Mouse (Mus musculus) ovary, postnatal 36 days (tissue): Measurements from ENCODE around the gene Plekha4.

Experiments
- DNase-seq: peaks from one replicate; pipeline ENCODE4 v3.0.0; 2022; ENCODE audit warnings: low spot score, mixed read lengths

The Plekha4 gene

GRCm38 (mm10) chr7:45538163-45539041 lies 12.3 kb downstream of the Plekha4 start:
- DNase-seq: no peak

- DNase-seq: no peak
These were observed 13.0 kb downstream of the Plekha4 start for GRCm38 (mm10) chr7:45539095-45539494.

- no peak for DNase-seq
These were observed 14.1 kb downstream of the Plekha4 start for GRCm38 (mm10) chr7:45540213-45540612.

- DNase-seq: no peak
These were observed 18.4 kb downstream of the Plekha4 start for GRCm38 (mm10) chr7:45544525-45544924.

- no peak for DNase-seq
These were observed 23.7 kb downstream of the Plekha4 start for GRCm38 (mm10) chr7:45549641-45550436.

GRCm38 (mm10) chr7:45550821-45551511 lies 24.8 kb downstream of the Plekha4 start:
- DNase-seq: no peak

- DNase-seq: no peak
These were observed 25.4 kb downstream of the Plekha4 start for GRCm38 (mm10) chr7:45551512-45551883.

- DNase-seq: no peak
These were observed 27.4 kb downstream of the Plekha4 start for GRCm38 (mm10) chr7:45553519-45553918.

- no peak for DNase-seq
These were observed 27.9 kb downstream of the Plekha4 start for GRCm38 (mm10) chr7:45553990-45554389.

- no peak for DNase-seq
These were observed 28.6 kb downstream of the Plekha4 start, which contains the start of gene Hsd17b14 for GRCm38 (mm10) chr7:45554744-45555143. Gene Hsd17b14 (plus strand): TSS chr7:45554893.

- DNase-seq: peak; percentile 82
These were observed 29.7 kb downstream of the Plekha4 start for GRCm38 (mm10) chr7:45555787-45556186.

GRCm38 (mm10) chr7:45558907-45559306 lies 32.8 kb downstream of the Plekha4 start:
- no peak for DNase-seq

- no peak for DNase-seq
These were observed 34.1 kb downstream of the Plekha4 start for GRCm38 (mm10) chr7:45560241-45560640.

- DNase-seq: peak; percentile 74
These were observed 34.9 kb downstream of the Plekha4 start for GRCm38 (mm10) chr7:45560843-45561623.

- no peak for DNase-seq
These were observed 35.7 kb downstream of the Plekha4 start for GRCm38 (mm10) chr7:45561624-45562520.

- DNase-seq: no peak
These were observed 38.7 kb downstream of the Plekha4 start for GRCm38 (mm10) chr7:45564811-45565210.

- DNase-seq: no peak
These were observed 39.3 kb downstream of the Plekha4 start for GRCm38 (mm10) chr7:45565446-45565845.

- no peak for DNase-seq
These were observed 41.1 kb downstream of the Plekha4 start for GRCm38 (mm10) chr7:45567112-45567779.

GRCm38 (mm10) chr7:45567780-45568516 lies 41.8 kb downstream of the Plekha4 start:
- DNase-seq: peak; percentile 93
